Mouse (Mus musculus): Measurements from ENCODE around the gene Tcf15. TPM values are rescaled to one million over a fixed set of nuclear protein-coding genes. Genes with fewer than 3 reads are reported as not detected.

Tcf15 gene
- polyA plus RNA-seq, 1 experiment from 2014 or later: 13.1 TPM

DNA sequence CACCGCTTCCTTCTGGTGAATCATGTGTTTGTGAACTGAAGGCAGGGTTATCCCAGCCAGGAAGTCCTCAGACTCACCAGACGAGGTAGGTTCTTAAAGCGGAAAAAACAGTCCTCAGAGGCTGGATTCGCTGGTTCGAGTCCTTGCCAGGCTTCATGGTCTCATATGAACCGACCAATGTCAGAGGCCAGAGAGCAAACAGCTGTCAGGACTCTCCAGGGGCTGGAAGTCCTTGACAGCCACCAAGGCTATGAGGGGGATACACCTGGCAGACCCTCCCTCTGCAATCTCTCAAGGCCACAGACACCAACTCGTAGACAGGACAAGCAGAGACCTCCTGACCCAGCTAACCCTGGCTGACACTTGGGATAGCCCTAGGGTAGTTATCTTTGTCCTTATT, 45.9 kb downstream of the Tcf15 start:
- Histone ChIP-seq H3K9me3 (ENCODE audit: control insufficient read depth, low read length) (no peaks in the 10 kb centered on the region), H3K27me3 (ENCODE audit: control insufficient read depth, insufficient read depth, low read length) (no peaks in the 10 kb centered on the region), H3K27ac (ENCODE audit: low read depth, low read length) (no peak overlapping the region), H3K4me3 (ENCODE audit: low read depth, low read length) (no peak overlapping the region), H3K36me3 (ENCODE audit: control insufficient read depth, insufficient read depth, low read length) (no peaks in the 10 kb centered on the region), H3K4me2 (replicated peaks; ENCODE audit: low read depth, low read length) (no peak overlapping the region), H3K4me1 (replicated peaks; ENCODE audit: control insufficient read depth, insufficient read depth, low read length) (no peaks in the 10 kb centered on the region), H3K9ac (ENCODE audit: low read depth, low read length) (no peak overlapping the region)
- ATAC-seq (ENCODE audit: low FRiP score) (no peak), DNase-seq (ENCODE audit: low spot score) (no peak)
- WGBS: 74% methylated on average over 7 of the region's 7 CpGs

DNA sequence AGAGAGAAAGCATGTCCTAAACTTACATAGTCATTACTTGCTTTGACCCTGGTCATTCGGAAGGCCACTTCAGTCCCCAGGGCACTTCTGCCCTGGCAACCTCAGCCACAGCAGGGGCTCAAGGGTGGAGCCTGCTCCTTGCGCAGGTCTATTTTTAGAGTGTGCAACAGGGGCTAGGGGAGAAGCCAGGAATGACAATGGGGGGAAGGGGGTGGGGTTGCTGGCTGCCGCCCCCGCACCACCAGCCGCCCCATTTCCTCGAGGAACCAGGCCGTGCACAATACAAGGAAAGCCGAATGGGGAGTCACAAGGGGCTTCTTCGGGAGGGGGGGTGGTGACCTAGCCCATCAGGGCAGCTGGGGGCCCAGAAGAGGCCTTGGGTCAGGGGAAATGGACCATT, 46.3 kb downstream of the Tcf15 start:
- H3K27ac ChIP-seq (ENCODE audit: low read depth, low read length): no peak overlapping the region
- no peaks in the 10 kb centered on the region for H3K4me1 ChIP-seq (replicated peaks; ENCODE audit: control insufficient read depth, insufficient read depth, low read length)
- WGBS: 63% methylated on average over 9 of the region's 9 CpGs

DNA sequence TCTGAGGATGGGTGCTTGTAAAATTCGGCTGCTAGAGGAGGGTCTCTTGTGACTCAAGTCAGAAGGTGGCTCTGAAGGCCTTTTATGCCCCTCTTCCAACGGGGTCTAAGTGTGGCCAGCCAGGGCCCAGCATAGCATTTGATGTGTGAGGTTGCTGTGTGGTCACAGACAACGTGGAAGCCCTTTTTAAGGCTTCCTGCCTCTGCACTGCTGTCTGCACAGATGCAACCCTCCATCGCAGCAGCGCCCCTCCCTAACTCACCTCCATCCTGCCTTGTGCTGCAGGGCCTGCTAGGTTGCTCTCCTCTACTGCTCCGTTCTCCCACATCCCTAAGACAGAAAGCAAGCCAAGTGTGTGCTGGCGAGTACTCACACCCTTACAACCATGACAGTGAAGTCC, 46.8 kb downstream of the Tcf15 start:
- Histone ChIP-seq H3K4me3 (ENCODE audit: low read depth, low read length) (no peak overlapping the region), H3K27ac (ENCODE audit: low read depth, low read length) (no peak overlapping the region), H3K27me3 (ENCODE audit: control insufficient read depth, insufficient read depth, low read length) (no peaks in the 10 kb centered on the region), H3K9ac (ENCODE audit: low read depth, low read length) (no peak overlapping the region), H3K9me3 (ENCODE audit: control insufficient read depth, low read length) (no peaks in the 10 kb centered on the region), H3K4me1 (replicated peaks; ENCODE audit: control insufficient read depth, insufficient read depth, low read length) (no peaks in the 10 kb centered on the region), H3K36me3 (ENCODE audit: control insufficient read depth, insufficient read depth, low read length) (no peaks in the 10 kb centered on the region), H3K4me2 (replicated peaks; ENCODE audit: low read depth, low read length) (no peak overlapping the region)
- no peak for DNase-seq (ENCODE audit: low spot score)
- ATAC-seq (ENCODE audit: low FRiP score): no peak
- WGBS: 75% methylated on average over 7 of the region's 7 CpGs

More for the DNA sequence above, 46.3 kb downstream of the Tcf15 start:
- H3K9ac ChIP-seq (ENCODE audit: low read depth, low read length): no peak overlapping the region
- DNase-seq (ENCODE audit: low spot score) (no peak), ATAC-seq (ENCODE audit: low FRiP score) (no peak)
- H3K4me2 ChIP-seq (replicated peaks; ENCODE audit: low read depth, low read length): no peak overlapping the region
- H3K4me3 ChIP-seq (ENCODE audit: low read depth, low read length): no peak overlapping the region
- H3K27me3 ChIP-seq (ENCODE audit: control insufficient read depth, insufficient read depth, low read length): no peaks in the 10 kb centered on the region
- H3K36me3 ChIP-seq (ENCODE audit: control insufficient read depth, insufficient read depth, low read length): no peaks in the 10 kb centered on the region
- no peaks in the 10 kb centered on the region for H3K9me3 ChIP-seq (ENCODE audit: control insufficient read depth, low read length)

DNA sequence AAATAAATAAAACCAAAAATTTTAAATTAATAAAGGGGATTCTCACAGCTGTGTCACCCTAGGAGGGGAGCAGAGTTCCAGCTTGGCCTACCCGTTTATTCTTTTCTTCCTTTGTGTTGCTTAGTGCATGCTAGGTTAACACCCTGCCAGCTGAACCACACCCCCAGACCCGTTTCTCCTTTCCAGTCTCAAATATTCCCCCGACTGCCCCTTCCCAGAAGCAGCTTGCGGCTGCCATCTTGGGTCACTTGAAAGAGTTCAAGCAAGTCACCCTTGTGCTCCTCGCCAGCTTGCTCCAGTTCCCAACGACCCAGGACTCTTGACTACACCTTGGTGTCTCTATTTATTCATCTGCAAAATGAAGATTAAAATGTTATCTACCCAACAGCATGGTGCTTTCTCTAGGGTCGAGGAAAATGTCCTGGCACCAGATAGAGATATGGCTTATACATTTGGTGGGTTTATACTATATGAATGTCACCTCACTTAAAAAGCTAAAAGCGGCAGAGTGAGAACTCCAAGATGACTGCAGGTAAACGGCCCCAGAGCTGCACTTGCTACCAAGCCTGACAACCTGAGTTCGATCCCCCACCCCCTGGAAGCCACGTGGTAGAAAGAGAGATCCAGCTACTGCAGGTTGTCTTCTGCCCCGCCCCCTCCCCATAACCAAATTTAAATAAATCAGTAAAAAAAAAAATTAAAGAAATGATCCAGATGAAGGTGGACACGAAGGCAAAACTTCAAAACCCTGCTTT, 49.4 kb downstream of the Tcf15 start:
- ATAC-seq (ENCODE audit: low FRiP score) (no peak), DNase-seq (ENCODE audit: low spot score) (no peak)
- H3K4me2 ChIP-seq (replicated peaks; ENCODE audit: low read depth, low read length): no peak overlapping the region
- no peaks in the 10 kb centered on the region for H3K4me1 ChIP-seq (replicated peaks; ENCODE audit: control insufficient read depth, insufficient read depth, low read length)
- H3K9me3 ChIP-seq (ENCODE audit: control insufficient read depth, low read length): no peaks in the 10 kb centered on the region
- no peaks in the 10 kb centered on the region for H3K36me3 ChIP-seq (ENCODE audit: control insufficient read depth, insufficient read depth, low read length)
- no peaks in the 10 kb centered on the region for H3K27me3 ChIP-seq (ENCODE audit: control insufficient read depth, insufficient read depth, low read length)
- H3K4me3 ChIP-seq (ENCODE audit: low read depth, low read length): no peak overlapping the region
- no peak overlapping the region for H3K9ac ChIP-seq (ENCODE audit: low read depth, low read length)
- WGBS: 77% methylated on average over 13 of the region's 13 CpGs
- no peak overlapping the region for H3K27ac ChIP-seq (ENCODE audit: low read depth, low read length)

DNA sequence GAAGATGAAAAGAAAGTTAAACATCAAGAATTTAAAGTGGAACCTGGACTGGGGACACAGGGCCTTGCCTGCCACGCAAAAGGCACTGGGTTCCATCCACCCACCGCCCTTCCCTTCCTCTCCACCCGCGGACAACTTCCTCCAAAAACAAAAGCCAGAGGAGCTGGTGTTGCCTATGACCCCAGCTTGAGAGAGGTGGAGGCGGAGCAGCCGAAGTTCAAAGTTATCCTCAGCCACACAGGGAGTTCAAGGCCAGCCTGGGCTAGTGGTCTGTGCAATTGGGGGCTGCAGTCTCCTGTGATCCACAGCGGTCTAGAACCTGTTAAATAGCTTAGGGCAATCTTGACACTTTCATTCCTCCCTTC, 50.0 kb downstream of the Tcf15 start:
- Histone ChIP-seq H3K9me3 (ENCODE audit: control insufficient read depth, low read length) (no peaks in the 10 kb centered on the region), H3K27ac (ENCODE audit: low read depth, low read length) (no peak overlapping the region), H3K4me3 (ENCODE audit: low read depth, low read length) (no peak overlapping the region), H3K9ac (ENCODE audit: low read depth, low read length) (no peak overlapping the region), H3K4me2 (replicated peaks; ENCODE audit: low read depth, low read length) (no peak overlapping the region), H3K4me1 (replicated peaks; ENCODE audit: control insufficient read depth, insufficient read depth, low read length) (no peaks in the 10 kb centered on the region), H3K27me3 (ENCODE audit: control insufficient read depth, insufficient read depth, low read length) (no peaks in the 10 kb centered on the region), H3K36me3 (ENCODE audit: control insufficient read depth, insufficient read depth, low read length) (no peaks in the 10 kb centered on the region)
- no peak for DNase-seq (ENCODE audit: low spot score)
- WGBS: 74% methylated on average over 7 of the region's 7 CpGs
- no peak for ATAC-seq (ENCODE audit: low FRiP score)

DNA sequence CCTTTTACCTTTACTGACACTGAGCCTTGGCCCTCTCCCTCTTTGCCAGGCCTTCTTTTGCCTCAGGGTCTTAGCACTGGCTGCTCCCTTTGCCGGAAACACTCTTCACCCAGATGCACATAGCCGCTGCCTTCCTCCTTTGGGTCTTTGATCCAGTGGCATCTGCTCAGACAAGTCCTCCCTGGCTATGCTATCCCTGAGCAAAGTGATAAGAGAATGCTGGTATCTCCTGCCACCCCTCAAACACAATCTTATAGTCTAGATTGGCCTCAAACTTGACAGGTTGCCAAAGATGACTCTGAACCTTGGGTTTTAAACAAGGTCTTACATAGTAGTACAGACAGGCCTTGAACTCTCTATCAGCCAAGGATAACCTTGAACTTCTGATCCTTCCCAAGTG, 51.2 kb downstream of the Tcf15 start:
- Histone ChIP-seq H3K4me1 (replicated peaks; ENCODE audit: control insufficient read depth, insufficient read depth, low read length) (no peaks in the 10 kb centered on the region), H3K9ac (ENCODE audit: low read depth, low read length) (no peak overlapping the region), H3K4me2 (replicated peaks; ENCODE audit: low read depth, low read length) (no peak overlapping the region), H3K4me3 (ENCODE audit: low read depth, low read length) (no peak overlapping the region), H3K36me3 (ENCODE audit: control insufficient read depth, insufficient read depth, low read length) (no peaks in the 10 kb centered on the region), H3K9me3 (ENCODE audit: control insufficient read depth, low read length) (no peaks in the 10 kb centered on the region), H3K27ac (ENCODE audit: low read depth, low read length) (no peak overlapping the region), H3K27me3 (ENCODE audit: control insufficient read depth, insufficient read depth, low read length) (no peaks in the 10 kb centered on the region)
- no peak for DNase-seq (ENCODE audit: low spot score)
- WGBS: 88% methylated on average over 2 of the region's 2 CpGs
- no peak for ATAC-seq (ENCODE audit: low FRiP score)

DNA sequence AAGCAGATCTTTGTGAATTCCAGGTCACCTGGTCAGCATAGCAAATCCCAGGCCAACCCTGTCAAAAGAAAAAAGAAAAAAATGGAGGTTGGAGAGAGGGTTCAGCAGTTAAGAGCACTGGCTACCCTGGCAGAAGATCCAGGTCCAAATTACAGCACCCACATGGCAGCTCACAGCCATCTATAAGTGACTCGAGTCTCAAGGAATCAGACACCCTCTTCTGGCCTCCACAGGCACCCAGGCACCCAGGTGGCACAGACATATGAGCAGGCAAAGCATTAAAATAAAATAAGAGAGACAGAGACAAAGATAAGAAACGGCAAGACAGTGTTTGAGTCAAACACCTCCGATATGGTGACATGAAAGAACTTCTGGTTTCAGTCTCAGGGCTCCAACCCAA, 53.5 kb downstream of the Tcf15 start:
- Histone ChIP-seq H3K36me3 (ENCODE audit: control insufficient read depth, insufficient read depth, low read length) (no peaks in the 10 kb centered on the region), H3K27ac (ENCODE audit: low read depth, low read length) (no peak overlapping the region), H3K4me3 (ENCODE audit: low read depth, low read length) (no peak overlapping the region), H3K27me3 (ENCODE audit: control insufficient read depth, insufficient read depth, low read length) (no peaks in the 10 kb centered on the region), H3K4me1 (replicated peaks; ENCODE audit: control insufficient read depth, insufficient read depth, low read length) (no peaks in the 10 kb centered on the region), H3K9ac (ENCODE audit: low read depth, low read length) (no peak overlapping the region), H3K9me3 (ENCODE audit: control insufficient read depth, low read length) (no peaks in the 10 kb centered on the region), H3K4me2 (replicated peaks; ENCODE audit: low read depth, low read length) (no peak overlapping the region)
- ATAC-seq (ENCODE audit: low FRiP score): peak; percentile 47; the same call in 1 of the 2 replicates
- DNase-seq (ENCODE audit: low spot score): no peak
- 44% methylated on average over 3 of the region's 3 CpGs for WGBS

DNA sequence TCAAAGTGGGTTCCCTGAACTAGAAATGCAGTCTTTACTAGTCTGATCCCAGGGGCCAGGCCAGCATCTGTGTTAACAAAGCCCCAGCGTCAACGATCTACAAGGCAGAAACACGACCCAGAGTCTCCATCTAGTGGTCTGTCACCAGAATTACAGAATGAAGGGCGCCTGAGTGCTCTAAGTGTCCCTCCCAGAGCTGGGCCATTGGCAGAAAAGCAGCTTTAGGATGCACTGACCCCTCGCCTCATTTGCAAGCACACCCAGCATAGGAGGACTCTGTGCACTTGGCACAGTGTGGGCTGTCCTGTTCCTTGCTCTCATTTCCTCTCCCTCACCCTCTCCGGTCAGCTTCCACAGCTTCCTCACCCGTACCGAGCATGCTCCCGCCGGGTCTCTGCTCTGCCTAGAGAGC, 53.9 kb downstream of the Tcf15 start:
- 45% methylated on average over 10 of the region's 10 CpGs for WGBS
- Histone ChIP-seq H3K9ac (ENCODE audit: low read depth, low read length) (no peak overlapping the region), H3K27ac (ENCODE audit: low read depth, low read length) (no peak overlapping the region), H3K4me2 (replicated peaks; ENCODE audit: low read depth, low read length) (no peak overlapping the region), H3K36me3 (ENCODE audit: control insufficient read depth, insufficient read depth, low read length) (no peaks in the 10 kb centered on the region), H3K27me3 (ENCODE audit: control insufficient read depth, insufficient read depth, low read length) (no peaks in the 10 kb centered on the region), H3K4me3 (ENCODE audit: low read depth, low read length) (no peak overlapping the region), H3K9me3 (ENCODE audit: control insufficient read depth, low read length) (no peaks in the 10 kb centered on the region), H3K4me1 (replicated peaks; ENCODE audit: control insufficient read depth, insufficient read depth, low read length) (no peaks in the 10 kb centered on the region)
- DNase-seq (ENCODE audit: low spot score) (peak; percentile 91), ATAC-seq (ENCODE audit: low FRiP score) (peak; percentile 84)
